Mouse (Mus musculus): Measurements from ENCODE around the gene Crybb2. TPM values are rescaled to one million over a fixed set of nuclear protein-coding genes. Genes with fewer than 3 reads are reported as not detected.

Gene Crybb2
- polyA plus RNA-seq, 1 experiment, result not detected

- TF ChIP-seq POLR2A (IDR thresholded peaks at IDR 0.05; ENCODE audit: insufficient read depth, low read depth, low read length), result no peak
- no peak for TF ChIP-seq CTCF (IDR thresholded peaks at IDR 0.05; ENCODE audit: insufficient read depth, low read depth, low read length)
- WGBS, result 67% methylated on average over 11 of the region's 11 CpGs
- Histone ChIP-seq H3K4me3 (ENCODE audit: insufficient read depth, low read depth, low read length) (no peak overlapping the region), H3K27ac (ENCODE audit: insufficient read depth, low read depth, low read length) (no peak overlapping the region), H3K4me1 (ENCODE audit: control insufficient read depth, insufficient read depth, low read length) (peaks cover 42% of the 10 kb centered on the region)
These were observed 38.3 kb upstream of the Crybb2 start for GRCm38 (mm10) chr5:113108165-113108764.

GRCm38 (mm10) chr5:113107709-113108108, 37.8 kb upstream of the Crybb2 start:
- 64% methylated on average over 3 of the region's 3 CpGs for WGBS

GRCm38 (mm10) chr5:113106594-113106993, 36.7 kb upstream of the Crybb2 start:
- Histone ChIP-seq H3K4me3 (ENCODE audit: insufficient read depth, low read depth, low read length) (no peak overlapping the region), H3K27ac (ENCODE audit: insufficient read depth, low read depth, low read length) (no peak overlapping the region), H3K4me1 (ENCODE audit: control insufficient read depth, insufficient read depth, low read length) (peaks cover 39% of the 10 kb centered on the region)
- TF ChIP-seq POLR2A (IDR thresholded peaks at IDR 0.05; ENCODE audit: insufficient read depth, low read depth, low read length) (no peak), CTCF (IDR thresholded peaks at IDR 0.05; ENCODE audit: insufficient read depth, low read depth, low read length) (no peak)
- 54% methylated on average over 7 of the region's 7 CpGs for WGBS

More at GRCm38 (mm10) chr5:113107709-113108108, 37.8 kb upstream of the Crybb2 start:
- H3K4me3 ChIP-seq (ENCODE audit: insufficient read depth, low read depth, low read length), result no peak overlapping the region
- no peak overlapping the region for H3K27ac ChIP-seq (ENCODE audit: insufficient read depth, low read depth, low read length)
- TF ChIP-seq POLR2A (IDR thresholded peaks at IDR 0.05; ENCODE audit: insufficient read depth, low read depth, low read length) (no peak), CTCF (IDR thresholded peaks at IDR 0.05; ENCODE audit: insufficient read depth, low read depth, low read length) (no peak)
- H3K4me1 ChIP-seq (ENCODE audit: control insufficient read depth, insufficient read depth, low read length), result peaks cover 39% of the 10 kb centered on the region

- H3K4me3 ChIP-seq (ENCODE audit: insufficient read depth, low read depth, low read length), result no peak overlapping the region
- 90% methylated on average over 4 of the region's 4 CpGs for WGBS
- no peak for TF ChIP-seq CTCF (IDR thresholded peaks at IDR 0.05; ENCODE audit: insufficient read depth, low read depth, low read length)
- TF ChIP-seq POLR2A (IDR thresholded peaks at IDR 0.05; ENCODE audit: insufficient read depth, low read depth, low read length), result no peak
- peaks cover 31% of the 10 kb centered on the region for H3K4me1 ChIP-seq (ENCODE audit: control insufficient read depth, insufficient read depth, low read length)
- no peak overlapping the region for H3K27ac ChIP-seq (ENCODE audit: insufficient read depth, low read depth, low read length)
These were observed 35.6 kb upstream of the Crybb2 start for GRCm38 (mm10) chr5:113105481-113105880.

- 79% methylated on average over 9 of the region's 9 CpGs for WGBS
- no peak for TF ChIP-seq CTCF (IDR thresholded peaks at IDR 0.05; ENCODE audit: insufficient read depth, low read depth, low read length)
- TF ChIP-seq POLR2A (IDR thresholded peaks at IDR 0.05; ENCODE audit: insufficient read depth, low read depth, low read length), result no peak
- H3K4me1 ChIP-seq (ENCODE audit: control insufficient read depth, insufficient read depth, low read length), result peaks cover 31% of the 10 kb centered on the region
- H3K27ac ChIP-seq (ENCODE audit: insufficient read depth, low read depth, low read length), result no peak overlapping the region
- H3K4me3 ChIP-seq (ENCODE audit: insufficient read depth, low read depth, low read length), result no peak overlapping the region
These were observed 35.1 kb upstream of the Crybb2 start for GRCm38 (mm10) chr5:113105035-113105434.

GRCm38 (mm10) chr5:113102455-113102854, 32.5 kb upstream of the Crybb2 start:
- H3K27ac ChIP-seq (ENCODE audit: insufficient read depth, low read depth, low read length), result no peak overlapping the region
- H3K4me3 ChIP-seq (ENCODE audit: insufficient read depth, low read depth, low read length), result no peak overlapping the region
- no peak for TF ChIP-seq POLR2A (IDR thresholded peaks at IDR 0.05; ENCODE audit: insufficient read depth, low read depth, low read length)
- TF ChIP-seq CTCF (IDR thresholded peaks at IDR 0.05; ENCODE audit: insufficient read depth, low read depth, low read length), result no peak
- peaks cover 25% of the 10 kb centered on the region for H3K4me1 ChIP-seq (ENCODE audit: control insufficient read depth, insufficient read depth, low read length)
- WGBS, result 29% methylated on average over 7 of the region's 7 CpGs

GRCm38 (mm10) chr5:113101457-113101856, 31.5 kb upstream of the Crybb2 start:
- Histone ChIP-seq H3K4me1 (ENCODE audit: control insufficient read depth, insufficient read depth, low read length) (peaks cover 15% of the 10 kb centered on the region), H3K4me3 (ENCODE audit: insufficient read depth, low read depth, low read length) (no peak overlapping the region), H3K27ac (ENCODE audit: insufficient read depth, low read depth, low read length) (no peak overlapping the region)
- WGBS, result 84% methylated on average over 10 of the region's 10 CpGs
- TF ChIP-seq POLR2A (IDR thresholded peaks at IDR 0.05; ENCODE audit: insufficient read depth, low read depth, low read length), result no peak
- no peak for TF ChIP-seq CTCF (IDR thresholded peaks at IDR 0.05; ENCODE audit: insufficient read depth, low read depth, low read length)

- Histone ChIP-seq H3K4me3 (ENCODE audit: insufficient read depth, low read depth, low read length) (no peak overlapping the region), H3K4me1 (ENCODE audit: control insufficient read depth, insufficient read depth, low read length) (peaks cover 15% of the 10 kb centered on the region), H3K27ac (ENCODE audit: insufficient read depth, low read depth, low read length) (no peak overlapping the region)
- WGBS, result 87% methylated on average over 11 of the region's 11 CpGs
- TF ChIP-seq CTCF (IDR thresholded peaks at IDR 0.05; ENCODE audit: insufficient read depth, low read depth, low read length) (no peak), POLR2A (IDR thresholded peaks at IDR 0.05; ENCODE audit: insufficient read depth, low read depth, low read length) (no peak)
These were observed 30.5 kb upstream of the Crybb2 start for GRCm38 (mm10) chr5:113100422-113100821.

GRCm38 (mm10) chr5:113099546-113099945, 29.6 kb upstream of the Crybb2 start:
- no peak overlapping the region for H3K27ac ChIP-seq (ENCODE audit: insufficient read depth, low read depth, low read length)
- H3K4me3 ChIP-seq (ENCODE audit: insufficient read depth, low read depth, low read length), result no peak overlapping the region
- H3K4me1 ChIP-seq (ENCODE audit: control insufficient read depth, insufficient read depth, low read length), result peaks cover 15% of the 10 kb centered on the region
- no peak for TF ChIP-seq POLR2A (IDR thresholded peaks at IDR 0.05; ENCODE audit: insufficient read depth, low read depth, low read length)
- peak; percentile 100 for TF ChIP-seq CTCF (IDR thresholded peaks at IDR 0.05; ENCODE audit: insufficient read depth, low read depth, low read length)
- WGBS, result 21% methylated on average over 1 of the region's 1 CpGs
